Mouse (Mus musculus): ENCODE data around the gene Gpr107. TPM values are rescaled to one million over a fixed set of nuclear protein-coding genes. Genes with fewer than 3 reads are reported as not detected.
A peak's percentile ranks its signal among the peaks of the same experiment; 100 is the strongest.

The Gpr107 gene
- 37.5 and 40.0 TPM in 2 replicates for polyA plus RNA-seq (2015; fragmentation: Nextera tagmentation; extraction: Ambion mirVana)

- peak; percentile 97 for ATAC-seq
- Histone ChIP-seq H3K4me1 (replicated peaks) (peaks cover 24% of the 10 kb centered on the region), H3K4me3 (replicated peaks) (peak within 1 kb of the TSS; percentile 99), H3K27ac (peak within 1 kb of the TSS; percentile 84), H3K4me2 (replicated peaks) (peak within 1 kb of the TSS; percentile 91), H3K9me3 (no peaks in the 10 kb centered on the region), H3K9ac (replicated peaks) (peak within 1 kb of the TSS; percentile 89), H3K27me3 (no peaks in the 10 kb centered on the region), H3K36me3 (peaks cover 26% of the 10 kb centered on the region)
- WGBS, result under 1% methylated on average over 53 of the region's 53 CpGs
These were observed at the start of gene Gpr107 for GRCm38 (mm10) chr2:31151892-31152812. Gene Gpr107, plus strand, starts transcription at chr2:31152316.

- H3K9me3 ChIP-seq, result no peaks in the 10 kb centered on the region
- WGBS, result 86% methylated on average over 8 of the region's 8 CpGs
- H3K4me1 ChIP-seq (replicated peaks), result peaks cover 14% of the 10 kb centered on the region
- no peaks in the 10 kb centered on the region for H3K27me3 ChIP-seq
- no peak overlapping the region for H3K27ac ChIP-seq
- no peak overlapping the region for H3K9ac ChIP-seq (replicated peaks)
- ATAC-seq, result no peak
- H3K36me3 ChIP-seq, result no peaks in the 10 kb centered on the region
- no peak overlapping the region for H3K4me3 ChIP-seq (replicated peaks)
- no peak overlapping the region for H3K4me2 ChIP-seq (replicated peaks)
These were observed 48.8 kb upstream of the Gpr107 start for GRCm38 (mm10) chr2:31103321-31103720.

DNA sequence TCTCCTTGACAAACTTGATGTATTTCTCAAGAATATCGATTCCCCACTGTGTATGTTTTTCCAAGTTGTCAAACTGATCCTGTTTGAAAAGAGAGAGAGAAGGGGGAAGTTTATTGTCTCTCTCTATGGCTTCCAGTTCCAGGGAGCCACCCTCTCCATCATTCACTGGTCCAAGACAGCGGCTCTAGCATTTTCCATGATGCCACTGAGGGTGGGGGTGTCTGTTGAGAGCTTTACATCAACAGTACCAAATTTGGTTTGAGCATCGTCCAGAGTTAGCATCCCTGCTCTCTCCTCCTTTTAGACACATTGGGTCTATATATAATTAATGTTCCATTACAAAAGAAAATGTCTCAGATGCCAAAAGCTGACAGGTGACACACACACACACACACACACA, 46.8 kb upstream of the Gpr107 start:
- Histone ChIP-seq H3K27ac (no peak overlapping the region), H3K4me3 (replicated peaks) (no peak overlapping the region), H3K36me3 (no peaks in the 10 kb centered on the region), H3K9ac (replicated peaks) (no peak overlapping the region), H3K9me3 (no peaks in the 10 kb centered on the region), H3K4me1 (replicated peaks) (peaks cover 14% of the 10 kb centered on the region), H3K4me2 (replicated peaks) (no peak overlapping the region), H3K27me3 (no peaks in the 10 kb centered on the region)
- 90% methylated on average over 3 of the region's 3 CpGs for WGBS
- no peak for ATAC-seq

DNA sequence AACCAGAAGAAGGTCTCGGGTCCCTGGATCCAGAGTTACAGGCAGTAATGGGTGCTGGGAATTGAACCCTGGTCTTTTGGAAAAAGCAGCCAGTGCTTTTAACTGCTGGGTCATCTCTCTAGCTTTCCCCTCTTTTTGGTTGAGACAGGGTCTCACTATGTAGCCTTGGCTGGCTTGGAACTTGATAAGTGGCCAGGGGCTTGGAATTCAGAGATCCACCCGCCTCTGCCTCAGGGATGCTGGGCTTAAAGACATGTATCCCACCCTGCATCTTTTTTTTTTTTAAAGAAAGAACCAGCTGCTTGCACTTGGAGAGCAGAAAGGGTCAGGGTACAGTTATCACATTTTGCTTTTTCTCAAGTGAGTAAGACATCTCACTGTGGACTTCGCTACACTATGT, 46.1 kb upstream of the Gpr107 start:
- ATAC-seq, result no peak
- 88% methylated on average over 3 of the region's 3 CpGs for WGBS
- Histone ChIP-seq H3K9ac (replicated peaks) (no peak overlapping the region), H3K27ac (no peak overlapping the region; the same call in 1 of the 2 replicates), H3K4me1 (replicated peaks) (peaks cover 14% of the 10 kb centered on the region), H3K4me2 (replicated peaks) (no peak overlapping the region), H3K36me3 (no peaks in the 10 kb centered on the region), H3K4me3 (replicated peaks) (no peak overlapping the region), H3K27me3 (no peaks in the 10 kb centered on the region), H3K9me3 (no peaks in the 10 kb centered on the region)

GRCm38 (mm10) chr2:31106621-31107320, 45.3 kb upstream of the Gpr107 start:
- peak overlapping the region; percentile 53; the same call in 1 of the 2 replicates for H3K27ac ChIP-seq
- H3K36me3 ChIP-seq, result no peaks in the 10 kb centered on the region
- peak overlapping the region; percentile 39; the same call in 1 of the 2 replicates for H3K9ac ChIP-seq (replicated peaks)
- H3K27me3 ChIP-seq, result no peaks in the 10 kb centered on the region
- no peaks in the 10 kb centered on the region for H3K9me3 ChIP-seq
- H3K4me3 ChIP-seq (replicated peaks), result no peak overlapping the region
- ATAC-seq, result no peak
- 62% methylated on average over 11 of the region's 11 CpGs for WGBS
- H3K4me2 ChIP-seq (replicated peaks), result 0 out of 2 replicates have a peak overlapping the region, but pooled peaks have one; percentile 2
- H3K4me1 ChIP-seq (replicated peaks), result peaks cover 14% of the 10 kb centered on the region

DNA sequence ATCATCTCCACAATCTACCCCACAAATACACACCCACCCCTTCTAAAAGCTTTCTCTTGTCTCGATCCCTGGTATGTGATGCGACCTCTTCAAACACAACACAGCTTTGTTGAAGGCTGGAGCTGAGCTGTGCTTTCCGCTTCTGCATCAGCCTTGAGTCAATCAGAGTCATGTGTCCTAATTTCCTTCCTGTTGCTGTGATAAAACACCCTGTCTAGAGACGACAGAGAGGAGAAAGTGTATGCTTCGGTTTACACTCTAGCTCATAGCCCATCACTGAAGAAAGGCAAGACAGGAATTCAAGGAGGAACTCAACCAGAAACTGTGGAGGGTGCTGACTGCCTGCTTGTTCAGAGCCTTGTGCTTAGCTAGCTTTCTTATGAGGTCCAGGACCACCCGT, 43.9 kb upstream of the Gpr107 start:
- Histone ChIP-seq H3K36me3 (no peaks in the 10 kb centered on the region), H3K27ac (no peak overlapping the region), H3K4me3 (replicated peaks) (no peak overlapping the region), H3K9me3 (no peaks in the 10 kb centered on the region), H3K9ac (replicated peaks) (no peak overlapping the region), H3K4me2 (replicated peaks) (no peak overlapping the region), H3K4me1 (replicated peaks) (peaks cover 14% of the 10 kb centered on the region), H3K27me3 (no peaks in the 10 kb centered on the region)
- ATAC-seq, result no peak
- 92% methylated on average over 6 of the region's 6 CpGs for WGBS

DNA sequence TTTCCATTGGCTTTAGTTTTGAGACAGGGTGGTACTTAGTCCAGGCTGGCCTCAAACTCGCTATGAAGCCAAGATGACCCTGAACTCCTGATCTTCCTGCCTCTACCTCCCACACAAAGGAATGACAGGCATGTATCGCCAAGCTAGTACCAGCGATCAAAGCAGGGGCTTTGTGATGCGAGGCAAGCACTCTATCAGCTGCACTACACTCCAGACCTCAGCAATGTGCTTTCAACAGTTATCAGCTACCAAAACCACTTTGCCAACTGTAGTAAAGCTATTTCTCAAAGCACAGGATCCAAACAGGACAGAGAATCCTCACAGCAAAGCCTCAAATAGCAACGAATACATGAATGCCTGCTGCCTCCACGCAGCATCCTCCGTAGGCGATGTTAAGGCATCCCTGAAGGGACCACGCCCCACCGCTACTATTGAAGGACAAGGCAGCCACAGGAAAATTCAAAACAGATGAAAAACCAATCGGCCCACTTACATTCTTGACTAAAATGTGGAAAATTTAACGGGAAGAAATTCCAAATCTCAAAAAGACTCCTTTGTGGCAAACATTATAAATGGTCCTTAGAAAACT, 42.1 kb upstream of the Gpr107 start:
- H3K9me3 ChIP-seq, result no peaks in the 10 kb centered on the region
- H3K4me1 ChIP-seq (replicated peaks), result peaks cover 14% of the 10 kb centered on the region
- no peak for ATAC-seq
- 81% methylated on average over 12 of the region's 12 CpGs for WGBS
- H3K9ac ChIP-seq (replicated peaks), result no peak overlapping the region
- no peaks in the 10 kb centered on the region for H3K36me3 ChIP-seq
- H3K27me3 ChIP-seq, result no peaks in the 10 kb centered on the region
- no peak overlapping the region for H3K4me3 ChIP-seq (replicated peaks)
- no peak overlapping the region for H3K27ac ChIP-seq
- H3K4me2 ChIP-seq (replicated peaks), result no peak overlapping the region

- no peaks in the 10 kb centered on the region for H3K27me3 ChIP-seq
- H3K27ac ChIP-seq, result no peak overlapping the region
- ATAC-seq, result no peak
- H3K4me3 ChIP-seq (replicated peaks), result no peak overlapping the region
- H3K4me1 ChIP-seq (replicated peaks), result peaks cover 13% of the 10 kb centered on the region
- no peaks in the 10 kb centered on the region for H3K36me3 ChIP-seq
- H3K9ac ChIP-seq (replicated peaks), result no peak overlapping the region
- no peak overlapping the region for H3K4me2 ChIP-seq (replicated peaks)
- H3K9me3 ChIP-seq, result no peaks in the 10 kb centered on the region
- WGBS, result 90% methylated on average over 6 of the region's 6 CpGs
These were observed 40.4 kb upstream of the Gpr107 start for GRCm38 (mm10) chr2:31111685-31112084.

- Histone ChIP-seq H3K36me3 (no peaks in the 10 kb centered on the region), H3K27ac (no peak overlapping the region), H3K4me2 (replicated peaks) (no peak overlapping the region), H3K27me3 (no peaks in the 10 kb centered on the region), H3K9ac (replicated peaks) (no peak overlapping the region), H3K9me3 (no peaks in the 10 kb centered on the region), H3K4me3 (replicated peaks) (no peak overlapping the region), H3K4me1 (replicated peaks) (0 out of 2 replicates have a peak, but pooled peaks cover 3% of the 10 kb centered on the region)
- WGBS, result 100% methylated on average over 2 of the region's 2 CpGs
- ATAC-seq, result no peak
These were observed 37.9 kb upstream of the Gpr107 start for GRCm38 (mm10) chr2:31114205-31114604.

- ATAC-seq, result no peak
- Histone ChIP-seq H3K36me3 (no peaks in the 10 kb centered on the region), H3K9me3 (no peaks in the 10 kb centered on the region), H3K27ac (no peak overlapping the region), H3K4me1 (replicated peaks) (peaks cover 6% of the 10 kb centered on the region; the same call in 1 of the 2 replicates), H3K4me3 (replicated peaks) (no peak overlapping the region), H3K4me2 (replicated peaks) (no peak overlapping the region), H3K9ac (replicated peaks) (no peak overlapping the region), H3K27me3 (no peaks in the 10 kb centered on the region)
- 91% methylated on average over 10 of the region's 10 CpGs for WGBS
These were observed 36.8 kb upstream of the Gpr107 start for GRCm38 (mm10) chr2:31115091-31115942.
